Mouse (Mus musculus) mature B cell (primary cell): Measurements from ENCODE around the gene Pidd1.
"Not testable (repeated sequence)": the region's sequence is repeated elsewhere in the genome, so short reads cannot be mapped to it uniquely, and the experiment has no call there.

Experiments
- in situ Hi-C: fragments of 300-500 bp; cut with MboI; formaldehyde crosslinking; loops from 2 replicates; pipeline ENCODE4 v1.14.3; 2019

The Pidd1 gene

DNA sequence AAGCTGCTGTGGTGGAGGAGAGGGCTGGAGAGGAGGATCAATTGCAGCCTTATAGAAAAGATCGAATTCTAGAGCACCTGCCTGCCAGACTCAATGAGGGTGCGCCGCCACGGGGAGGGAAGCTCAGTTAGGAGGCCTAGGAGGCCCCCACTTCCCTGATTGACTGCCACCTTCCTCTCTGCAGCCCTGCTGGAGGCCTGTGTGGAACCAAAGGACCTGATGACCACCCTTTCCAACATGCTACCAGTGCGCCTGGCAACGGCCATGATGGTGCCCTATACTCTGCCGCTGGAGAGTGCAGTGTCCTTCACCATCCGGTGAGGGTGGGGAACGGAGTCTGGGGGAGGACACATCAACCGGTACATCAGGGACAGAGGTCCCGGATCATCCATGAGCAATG lies 14.8 kb upstream of the Pidd1 start:
- in situ Hi-C loops, result no loop called here

DNA sequence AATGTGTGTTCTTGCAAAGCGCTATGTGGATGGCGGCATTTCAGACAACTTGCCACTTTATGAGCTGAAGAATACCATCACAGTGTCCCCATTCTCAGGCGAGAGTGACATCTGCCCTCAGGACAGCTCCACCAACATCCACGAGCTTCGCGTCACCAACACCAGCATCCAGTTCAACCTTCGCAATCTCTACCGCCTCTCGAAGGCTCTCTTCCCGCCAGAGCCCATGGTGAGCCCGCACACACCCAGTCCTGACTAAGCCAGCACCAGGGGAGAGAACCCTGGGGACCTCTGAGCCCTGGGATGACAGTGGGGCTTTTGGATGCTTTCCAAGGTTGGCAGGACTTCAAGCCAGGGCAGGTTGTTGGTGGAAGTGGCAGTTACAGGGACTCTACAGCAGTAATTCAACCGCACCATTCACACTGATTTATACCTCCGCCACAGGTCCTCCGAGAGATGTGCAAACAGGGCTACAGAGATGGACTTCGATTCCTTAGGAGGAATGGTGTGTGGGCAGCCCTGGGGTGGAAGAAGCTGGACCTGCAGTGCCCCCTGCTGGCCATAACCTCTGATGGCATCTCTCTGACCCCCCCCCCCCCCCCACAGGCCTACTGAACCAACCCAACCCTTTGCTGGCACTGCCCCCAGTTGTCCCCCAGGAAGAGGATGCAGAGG lies 14.3 kb upstream of the Pidd1 start:
- in situ Hi-C loops, result no loop called here

DNA sequence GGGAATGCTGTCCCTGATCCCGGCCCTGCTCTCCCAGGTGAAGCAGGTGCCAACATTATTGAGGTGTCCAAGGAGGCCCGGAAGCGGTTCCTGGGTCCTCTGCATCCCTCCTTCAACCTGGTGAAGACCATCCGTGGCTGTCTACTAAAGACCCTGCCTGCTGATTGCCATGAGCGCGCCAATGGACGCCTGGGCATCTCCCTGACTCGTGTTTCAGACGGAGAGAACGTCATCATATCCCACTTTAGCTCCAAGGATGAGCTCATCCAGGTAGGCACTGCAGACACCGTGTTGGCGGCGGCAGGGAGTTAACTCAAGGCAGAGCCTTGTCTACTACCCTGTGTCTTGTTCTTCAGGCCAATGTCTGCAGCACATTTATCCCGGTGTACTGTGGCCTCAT lies 13.4 kb upstream of the Pidd1 start:
- in situ Hi-C loops, result no loop called here

DNA sequence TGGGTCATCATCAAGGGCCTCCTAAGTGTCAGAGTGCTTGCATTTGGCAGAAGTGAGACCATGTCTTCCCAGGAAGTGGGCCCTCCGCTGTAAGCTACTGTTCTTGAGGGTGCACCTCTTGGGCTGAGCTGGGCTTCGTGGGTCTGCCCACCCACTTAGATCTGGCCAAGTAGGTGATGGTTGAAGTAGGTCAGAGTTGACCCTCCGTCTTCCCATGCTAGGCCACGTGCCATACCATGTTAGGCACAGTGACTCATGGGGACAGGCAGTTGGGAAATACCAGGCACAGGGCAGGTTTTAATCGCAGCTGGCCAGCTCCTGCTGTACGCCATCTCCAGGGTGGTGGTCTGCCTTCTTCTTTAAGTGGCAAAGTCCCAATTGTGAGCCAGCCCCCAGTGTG lies 12.9 kb upstream of the Pidd1 start:
- in situ Hi-C loops, result no loop called here

DNA sequence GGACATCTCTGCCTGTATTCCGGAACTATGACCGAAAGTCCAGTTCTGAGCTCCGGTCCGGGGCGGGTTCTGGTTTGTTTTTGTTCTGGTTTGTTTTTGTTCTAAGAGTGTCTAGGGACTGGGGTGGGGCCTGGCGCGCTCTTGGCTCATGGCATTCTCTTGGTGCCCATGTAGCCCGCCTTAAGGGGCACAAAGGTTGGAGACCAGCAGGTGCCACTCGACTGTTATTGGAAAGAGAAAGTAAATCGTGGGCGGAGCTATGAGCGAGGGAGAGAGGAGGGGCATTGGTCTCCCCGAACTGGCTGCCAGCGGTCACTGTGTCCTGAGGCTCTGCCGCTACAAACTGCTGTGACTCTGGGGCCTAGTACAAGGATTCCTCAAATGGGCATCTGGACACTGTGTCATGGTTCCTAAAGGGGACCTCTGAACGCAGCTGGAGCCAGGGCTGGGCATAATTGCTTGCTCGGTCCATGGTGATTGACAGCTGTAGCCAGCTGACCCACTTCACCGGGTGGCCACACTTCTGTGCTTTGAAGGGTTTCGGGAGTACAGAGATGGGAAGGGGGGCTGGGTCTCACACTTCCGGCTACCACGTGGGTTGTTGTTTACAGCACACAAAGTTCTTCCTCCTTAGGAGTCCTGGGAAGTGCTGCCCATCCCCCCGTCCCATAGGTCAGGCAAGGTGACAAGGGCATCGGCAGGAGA lies 11.9 kb upstream of the Pidd1 start:
- in situ Hi-C loops, result no loop called here

DNA sequence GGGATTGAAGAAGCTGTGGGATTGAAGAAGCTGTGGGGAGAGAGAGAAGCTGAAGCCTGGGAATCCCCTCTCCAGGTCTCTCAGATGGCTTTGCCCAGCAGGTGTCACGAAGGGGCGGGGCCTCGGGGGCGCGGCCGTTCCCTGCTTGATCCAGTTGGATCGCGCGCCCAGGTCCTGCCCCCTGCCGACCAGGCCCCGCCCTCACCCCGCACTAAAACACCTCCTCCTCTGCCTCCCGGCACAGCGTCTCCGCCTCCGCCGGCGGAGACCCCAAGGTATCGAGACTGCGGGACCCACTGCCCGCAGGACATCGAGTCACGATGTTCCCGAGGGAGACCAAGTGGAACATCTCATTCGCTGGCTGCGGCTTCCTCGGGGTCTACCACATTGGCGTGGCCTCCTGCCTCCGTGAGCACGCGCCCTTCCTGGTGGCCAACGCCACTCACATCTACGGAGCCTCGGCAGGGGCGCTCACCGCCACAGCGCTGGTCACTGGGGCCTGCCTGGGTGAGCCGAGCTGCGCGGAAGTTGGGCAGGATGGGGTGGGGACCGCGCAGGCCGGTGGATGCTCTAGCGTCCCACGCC lies 11.2 kb upstream of the Pidd1 start, which contains the start of gene Pnpla2:
Pnpla2 (plus strand) TSS at position 232 of the 585 bp plus-strand sequence.
- in situ Hi-C loops, result no loop called here

DNA sequence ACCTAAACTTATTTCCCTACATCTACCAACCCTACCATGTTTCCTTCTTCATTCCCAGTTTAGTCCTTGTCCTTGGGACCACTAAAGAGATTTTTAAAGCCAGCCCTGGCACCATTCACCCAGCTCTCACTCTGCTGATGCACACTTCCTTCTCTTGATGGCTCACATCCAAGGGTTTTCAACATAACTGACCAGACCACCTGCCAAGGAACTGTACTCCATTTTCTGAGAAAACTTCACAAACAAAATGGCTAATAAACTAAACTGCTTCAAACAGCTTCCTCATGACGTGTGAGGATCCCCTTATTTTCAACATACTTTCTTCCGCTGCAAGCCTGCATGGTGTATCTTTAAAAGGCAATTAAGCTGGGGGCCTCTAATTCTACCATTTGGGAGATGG lies 9.8 kb upstream of the Pidd1 start:
- in situ Hi-C loops, result no loop called here

DNA sequence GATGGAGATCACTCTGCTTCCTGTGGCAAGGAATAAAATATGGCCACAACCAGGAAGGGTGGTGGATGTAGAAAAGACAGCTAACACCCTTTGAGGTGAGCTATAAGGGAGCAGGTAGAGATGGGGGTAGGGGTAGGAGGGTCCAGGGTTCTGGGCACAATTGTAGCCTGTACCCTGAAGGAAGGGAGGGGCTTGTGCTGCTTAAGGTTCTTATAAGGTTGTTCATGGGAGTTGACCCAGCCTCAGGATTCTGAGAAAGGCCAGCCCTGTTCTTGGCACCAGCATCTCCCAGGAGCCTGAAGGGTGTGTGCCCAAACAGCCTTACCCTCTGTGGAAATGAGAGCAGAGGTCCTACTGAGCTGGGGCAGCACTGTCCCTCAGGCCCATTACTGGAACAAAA lies 8.1 kb upstream of the Pidd1 start:
- in situ Hi-C loops, result no loop called here

DNA sequence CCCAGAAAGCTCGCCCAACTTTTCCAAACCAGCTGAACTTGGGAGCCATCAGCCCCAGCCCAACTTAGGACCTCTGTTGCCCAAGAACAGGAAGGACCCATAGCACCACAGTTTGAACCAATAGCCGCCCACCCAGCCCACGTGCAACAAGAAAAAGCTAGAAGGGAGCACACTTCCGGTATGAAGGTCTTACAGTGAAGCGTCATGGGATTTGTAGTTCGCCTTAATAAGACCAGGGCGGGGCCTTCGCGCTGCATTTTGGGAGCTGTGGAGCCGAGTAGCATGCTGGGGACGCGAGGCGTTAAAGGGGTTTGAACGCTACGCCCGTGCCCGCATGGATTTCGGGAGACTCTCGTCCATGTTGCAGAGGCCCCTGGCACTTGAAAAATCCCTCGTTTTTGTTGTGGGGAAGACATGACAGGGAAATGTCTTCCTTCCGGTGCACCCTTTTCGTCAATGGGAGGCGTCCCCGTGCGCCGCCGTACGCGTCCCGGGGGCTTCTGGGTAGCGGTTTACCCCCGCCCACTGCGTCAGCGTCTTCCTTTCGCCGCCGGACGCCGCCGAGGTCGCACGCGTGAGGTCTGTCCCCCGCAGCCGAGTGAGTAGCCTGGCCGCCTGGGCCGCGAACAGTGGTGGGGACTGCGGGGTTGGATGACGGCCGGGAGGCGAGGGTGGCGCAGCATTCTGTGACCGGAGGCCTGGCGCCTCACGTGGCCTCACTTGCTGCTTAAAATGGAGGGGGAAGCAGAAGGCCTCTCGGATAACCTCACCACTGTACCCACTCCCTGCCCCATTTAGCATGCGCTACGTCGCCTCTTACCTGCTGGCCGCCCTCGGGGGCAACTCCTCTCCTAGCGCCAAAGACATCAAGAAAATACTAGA lies 3.5 kb upstream of the Pidd1 start, which contains the start of gene Rplp2:
Rplp2 (plus strand) TSS at position 261 of the 882 bp plus-strand sequence.
- in situ Hi-C loops, result no loop called here

DNA sequence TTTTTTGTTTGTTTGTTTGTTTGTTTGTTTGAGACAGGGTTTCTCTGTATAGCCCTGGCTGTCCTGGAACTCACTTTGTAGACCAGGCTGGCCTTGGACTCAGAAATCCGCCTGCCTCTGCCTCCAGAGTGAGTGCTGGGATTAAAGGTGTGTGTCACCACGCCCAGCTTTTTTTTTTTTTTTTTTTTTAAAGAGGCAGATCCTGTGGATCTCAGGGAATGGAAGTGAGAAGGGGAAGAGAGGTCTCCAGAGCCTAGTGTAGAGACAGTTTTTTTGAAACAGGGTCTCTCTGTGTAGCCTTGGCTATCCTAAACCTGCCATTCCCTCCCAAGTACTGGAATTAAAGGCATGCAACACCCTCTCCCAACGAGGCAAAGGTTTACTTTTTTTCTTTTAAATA lies 2.5 kb upstream of the Pidd1 start:
- in situ Hi-C loops, result not testable (repeated sequence)

DNA sequence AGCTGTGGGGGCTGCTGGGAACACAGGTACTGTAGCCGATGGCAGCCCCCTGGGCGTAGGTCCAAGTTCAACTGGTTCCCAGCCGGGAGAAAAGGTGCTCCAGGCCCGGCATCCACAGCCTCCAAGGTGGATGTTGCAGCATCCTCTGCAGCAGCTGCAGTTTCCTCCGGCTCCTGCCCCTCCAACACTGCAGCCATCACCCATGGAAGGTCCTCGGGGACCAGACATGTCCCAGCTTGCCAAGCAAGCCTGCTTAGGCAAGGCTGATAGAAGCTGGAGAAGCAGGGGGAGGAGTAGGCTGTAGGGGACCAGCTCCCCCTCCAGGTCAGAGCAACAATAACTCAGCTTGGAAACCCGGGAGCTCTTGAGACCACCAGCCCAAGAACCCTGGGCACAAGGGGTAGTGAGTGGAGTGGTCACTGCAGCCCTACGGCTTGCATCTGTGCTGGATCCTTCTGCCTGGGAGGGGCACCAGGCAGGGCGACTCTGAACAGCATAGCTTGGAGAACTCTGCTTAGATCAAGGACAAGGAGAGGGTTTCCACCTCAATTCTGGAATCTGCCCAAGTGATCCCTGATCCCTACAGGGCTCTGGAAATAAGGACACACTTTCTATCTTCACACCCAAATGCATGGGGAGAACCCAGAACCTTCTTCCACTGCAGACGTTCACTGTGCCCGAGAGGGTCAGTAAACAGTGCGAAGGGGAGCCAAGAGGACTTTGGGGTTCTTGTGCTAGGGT lies 574 bp downstream of the Pidd1 start:
- in situ Hi-C loops, result no loop called here

DNA sequence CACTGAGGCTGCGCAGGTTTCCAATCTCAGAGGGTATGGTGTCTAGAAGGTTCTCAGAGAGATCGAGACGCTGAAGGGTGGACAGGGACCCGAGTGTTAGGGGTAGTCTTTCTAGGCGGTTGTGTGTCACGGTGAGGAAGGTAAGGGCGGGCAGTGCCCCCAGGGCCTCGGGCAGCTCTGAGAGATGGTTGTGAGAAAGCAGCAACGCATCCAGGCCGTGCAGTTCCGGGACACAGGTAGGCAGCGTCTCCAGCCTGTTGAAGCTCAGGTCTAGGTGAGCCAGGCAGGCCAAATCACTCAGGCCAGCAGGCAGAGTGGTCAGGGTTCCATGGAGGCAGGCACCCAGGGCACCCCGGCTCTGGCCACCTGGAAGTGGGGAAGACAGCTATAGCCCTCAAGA lies 1.6 kb downstream of the Pidd1 start:
- in situ Hi-C loops, result no loop called here

DNA sequence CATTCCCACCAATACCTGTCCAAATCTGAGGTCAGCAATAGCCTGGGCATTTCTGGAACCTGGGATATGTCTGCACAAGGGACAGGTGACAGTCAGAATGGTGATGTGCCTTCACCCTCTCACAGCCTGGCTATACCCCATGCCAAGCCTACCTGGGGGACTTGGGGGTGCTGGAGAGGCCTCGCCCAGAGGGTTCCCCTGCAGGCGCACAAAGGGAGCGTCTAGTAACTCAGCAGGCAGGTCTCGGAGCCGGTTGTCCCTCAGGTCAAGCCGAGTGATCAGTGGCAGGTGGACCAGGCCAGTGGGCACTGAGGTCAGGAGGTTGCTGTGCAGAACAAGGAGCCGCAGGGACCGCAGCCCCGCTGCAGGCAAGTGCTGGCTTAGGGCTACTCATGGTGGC lies 2.4 kb downstream of the Pidd1 start:
- in situ Hi-C loops, result no loop called here

DNA sequence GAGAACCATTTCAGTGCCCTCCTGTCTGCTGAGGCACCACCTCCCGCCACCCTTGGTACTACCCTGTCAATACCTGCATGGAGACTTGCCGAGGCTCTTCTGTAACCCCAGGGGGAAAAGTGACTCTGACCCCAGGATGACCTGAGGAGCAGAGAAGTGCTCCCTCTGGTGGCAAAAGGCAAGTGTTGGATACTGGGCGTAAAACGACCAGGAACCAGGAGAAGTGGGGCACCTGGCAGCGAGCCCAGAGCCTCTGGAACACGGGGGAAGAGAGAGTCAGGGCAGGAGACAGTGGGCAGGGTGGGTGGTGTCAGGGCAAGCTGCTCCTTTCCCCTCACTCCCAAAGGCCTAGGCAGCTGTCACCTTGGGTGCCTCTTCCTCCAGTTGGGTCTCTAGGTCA lies 3.2 kb downstream of the Pidd1 start:
- in situ Hi-C loops, result no loop called here

DNA sequence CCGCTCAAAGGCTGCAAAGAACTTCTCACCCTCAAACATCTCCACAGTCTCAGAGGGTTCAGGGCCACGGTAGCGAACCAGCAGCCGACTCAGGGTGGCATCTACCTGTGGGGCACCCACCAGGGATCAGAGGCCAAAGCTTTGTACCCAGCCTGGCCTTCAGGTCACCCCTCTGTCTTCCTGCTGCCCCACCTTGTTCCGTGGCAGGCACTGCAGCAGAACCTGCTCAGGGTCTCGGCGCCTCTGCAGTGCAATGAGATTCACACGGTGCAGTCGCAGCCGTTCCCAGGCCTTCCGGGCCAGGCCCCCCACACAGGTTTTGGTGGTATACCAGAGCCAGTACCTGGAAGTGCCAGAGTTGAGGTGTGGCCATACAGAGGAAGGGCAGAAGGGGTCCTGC lies 4.0 kb downstream of the Pidd1 start:
- in situ Hi-C loops, result no loop called here

DNA sequence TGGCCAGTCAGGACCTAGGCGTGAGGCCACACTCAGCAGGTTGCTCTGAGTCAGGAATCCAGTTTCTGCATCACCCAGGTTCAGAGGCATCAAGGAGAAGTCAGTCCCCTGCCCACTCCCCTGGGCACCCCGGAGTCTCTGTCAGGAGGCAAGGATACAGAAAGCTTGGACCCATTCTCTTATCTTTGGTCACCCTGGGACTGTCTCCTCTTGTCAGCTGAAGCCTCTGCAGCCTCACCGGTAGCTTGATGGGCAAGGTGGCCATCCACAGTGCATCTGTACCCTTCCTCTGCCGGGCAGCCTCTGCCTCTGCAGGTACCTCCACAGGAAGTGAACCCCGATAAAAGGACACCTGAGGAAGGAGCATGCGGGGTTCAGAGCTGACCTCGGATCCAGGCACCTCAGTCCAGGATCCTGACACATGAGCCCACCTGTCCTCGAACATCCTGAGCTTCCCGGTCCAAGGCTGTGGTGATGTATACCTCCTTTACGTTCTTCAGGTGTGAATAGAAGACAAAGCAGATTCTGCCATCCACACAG lies 4.6 kb downstream of the Pidd1 start:
- in situ Hi-C loops, result no loop called here

DNA sequence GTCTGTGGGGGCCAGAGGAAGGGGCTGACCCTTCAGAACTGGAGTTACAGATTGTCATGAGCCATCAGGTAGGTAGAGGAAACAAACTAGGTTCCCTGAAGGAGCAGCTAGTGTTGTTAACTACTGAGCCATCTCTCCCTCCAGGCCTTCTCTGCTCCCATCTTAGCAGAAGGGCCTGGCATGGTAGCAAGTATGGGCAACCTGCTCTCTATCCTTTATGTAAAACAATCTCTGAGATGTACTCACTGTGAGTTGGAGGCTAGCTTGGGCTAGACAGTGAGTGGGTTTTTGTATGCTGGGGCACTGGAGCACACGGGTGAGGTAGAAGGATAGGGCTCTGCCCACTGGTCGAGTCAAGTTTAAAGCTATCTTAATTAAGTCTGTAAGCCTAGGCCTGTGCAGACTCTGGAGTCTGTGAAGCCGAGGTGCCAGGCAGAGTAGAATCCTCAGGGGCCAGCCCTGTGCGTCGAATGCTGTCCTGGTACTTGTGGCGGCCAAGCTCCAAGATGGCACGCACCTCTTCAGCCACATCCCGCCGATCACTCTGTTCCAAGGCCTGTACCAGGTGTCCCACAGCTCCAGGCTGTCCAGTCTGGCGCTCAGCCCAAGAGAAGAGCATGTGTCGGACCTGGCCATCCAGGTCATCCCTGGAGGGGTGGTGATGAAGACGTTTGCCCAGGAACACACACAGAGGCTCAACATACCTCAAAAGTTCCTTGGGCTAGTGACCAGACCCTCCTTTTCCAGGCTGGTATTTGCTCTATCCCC lies 5.4 kb downstream of the Pidd1 start:
- in situ Hi-C loops, result no loop called here

DNA sequence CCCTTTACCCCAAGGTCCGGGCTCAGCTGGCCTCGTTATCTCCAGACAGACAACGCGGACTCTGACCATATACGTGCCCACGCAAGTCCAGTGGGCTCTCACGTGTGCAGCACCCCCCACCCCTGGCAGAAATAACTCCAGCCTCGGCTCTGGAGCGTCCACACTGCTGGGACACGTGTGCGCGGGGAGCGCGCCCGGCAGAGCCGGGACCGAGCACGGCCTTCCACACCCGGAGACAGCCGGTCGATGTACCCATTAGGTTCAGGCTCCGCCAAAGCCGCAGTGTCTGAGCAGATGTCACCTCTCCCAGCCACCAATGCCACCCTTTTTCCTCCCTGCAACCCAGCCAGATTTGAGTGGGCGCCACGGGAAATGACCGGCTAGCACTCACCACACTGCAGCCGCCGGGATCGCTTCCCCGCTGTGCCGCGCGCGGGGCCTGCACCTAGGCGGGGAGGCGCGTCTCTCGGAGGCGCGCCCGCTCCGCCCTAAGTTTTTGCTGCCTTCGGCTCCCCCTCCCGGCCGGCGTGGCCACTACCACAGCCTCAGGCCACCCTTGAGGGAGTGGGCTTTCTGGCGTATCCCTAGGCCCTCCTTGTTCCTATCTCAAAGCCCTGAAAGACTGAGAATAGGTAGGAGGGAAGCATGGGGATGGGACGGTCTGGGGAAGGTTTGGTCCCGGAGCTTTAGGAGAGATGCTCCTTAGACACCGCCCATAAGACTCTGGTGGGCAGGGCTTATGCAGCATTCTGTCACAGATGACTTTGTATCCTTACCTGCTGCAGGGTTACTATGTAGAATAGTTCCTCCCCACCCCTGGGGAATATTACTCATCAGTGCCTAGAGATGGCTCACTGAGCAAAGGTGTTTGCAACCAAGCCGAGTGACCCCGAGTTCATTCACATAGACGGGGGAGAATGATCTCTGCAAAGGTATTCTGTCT lies 6.4 kb downstream of the Pidd1 start, which contains the start of gene Slc25a22:
Slc25a22 (minus strand) TSS at position 715 of the 943 bp plus-strand sequence.
- in situ Hi-C loops, result no loop called here

DNA sequence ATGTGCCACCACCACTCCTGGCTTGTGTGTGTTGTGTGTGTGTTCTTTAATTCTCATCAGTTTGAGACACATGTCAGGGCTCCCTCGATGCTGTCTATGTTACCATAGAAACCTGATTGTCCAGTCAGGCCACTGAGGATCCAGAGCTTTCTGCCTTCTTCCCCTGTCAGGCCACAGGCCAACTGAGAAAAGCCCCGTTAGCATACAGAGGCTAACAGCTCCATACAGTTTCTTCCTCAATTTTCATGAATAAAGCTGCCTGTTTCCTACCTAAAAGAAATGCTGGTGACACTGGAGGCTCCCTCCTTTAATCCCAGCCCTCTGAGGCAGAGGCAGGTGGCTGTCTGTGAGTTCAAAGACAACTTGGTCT lies 7.3 kb downstream of the Pidd1 start:
- in situ Hi-C loops, result no loop called here
